Mouse (Mus musculus) small intestine, adult 2 months (tissue): ENCODE data around the gene Arnt2.

Experiments used
- CTCF ChIP-seq: fragments of 200-500 bp; IDR thresholded peaks from 2 replicates; pipeline ENCODE4 v1.5.1; 2012; ENCODE audit warnings: low read depth, mild to moderate bottlenecking, control low read depth, inconsistent platforms, low read length, moderate library complexity, mixed read lengths; ENCODE audit not compliant: insufficient replicate concordance, insufficient read length; ENCODE audit errors: extremely low read depth
- POLR2A ChIP-seq: fragments of 200-500 bp; IDR thresholded peaks from 2 replicates; pipeline ENCODE4 v1.6.1; 2012; ENCODE audit warnings: low read depth, mild to moderate bottlenecking, control low read depth, inconsistent platforms, low read length, moderate library complexity

- TF ChIP-seq CTCF, result no peak
- TF ChIP-seq POLR2A, result no peak
Measured at GRCm38 (mm10) chr7:84386472-84386871, 23.5 kb downstream of the Arnt2 start.
